Mouse (Mus musculus) yolk sac, embryonic 10.5 days (tissue): ENCODE results near the gene St6galnac6.
A peak's percentile ranks its signal among the peaks of the same experiment; 100 is the strongest.

Experiments
- DNase-seq: peaks from one replicate; pipeline ENCODE4 v3.0.0-alpha.2; 2017; ENCODE audit warnings: low spot score

Gene St6galnac6

GRCm38 (mm10) chr2:32585149-32585714 is 14.3 kb upstream of the St6galnac6 start:
- no peak for DNase-seq

DNA sequence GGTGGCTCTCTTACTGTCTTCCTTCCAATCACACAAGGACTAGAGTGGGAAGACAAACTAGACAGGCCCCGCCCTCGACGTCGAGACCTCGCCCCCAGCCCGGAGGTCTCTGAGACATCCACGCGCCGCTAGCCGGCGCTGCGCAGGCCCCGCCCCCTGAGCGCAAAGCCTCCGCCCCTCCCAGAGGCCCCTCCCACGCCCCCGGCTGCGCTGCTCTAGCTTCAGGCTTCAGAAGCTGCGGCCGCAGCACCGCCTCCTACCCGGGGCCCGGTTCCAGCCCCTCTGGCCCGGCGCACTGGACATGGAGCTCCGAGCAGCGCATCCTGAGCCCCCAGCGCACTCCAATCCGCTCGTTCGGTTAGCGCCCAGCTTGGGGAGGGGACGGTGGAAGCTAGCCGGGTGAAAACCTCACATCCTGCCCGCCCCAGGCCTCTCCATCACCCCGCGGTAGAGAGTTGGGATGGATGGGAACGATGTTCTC is 12.6 kb upstream of the St6galnac6 start, which contains the start of gene St6galnac4:
Gene St6galnac4, plus strand, starts transcription at position 225 of the 481 bp plus-strand sequence.
- DNase-seq: peak; percentile 92

DNA sequence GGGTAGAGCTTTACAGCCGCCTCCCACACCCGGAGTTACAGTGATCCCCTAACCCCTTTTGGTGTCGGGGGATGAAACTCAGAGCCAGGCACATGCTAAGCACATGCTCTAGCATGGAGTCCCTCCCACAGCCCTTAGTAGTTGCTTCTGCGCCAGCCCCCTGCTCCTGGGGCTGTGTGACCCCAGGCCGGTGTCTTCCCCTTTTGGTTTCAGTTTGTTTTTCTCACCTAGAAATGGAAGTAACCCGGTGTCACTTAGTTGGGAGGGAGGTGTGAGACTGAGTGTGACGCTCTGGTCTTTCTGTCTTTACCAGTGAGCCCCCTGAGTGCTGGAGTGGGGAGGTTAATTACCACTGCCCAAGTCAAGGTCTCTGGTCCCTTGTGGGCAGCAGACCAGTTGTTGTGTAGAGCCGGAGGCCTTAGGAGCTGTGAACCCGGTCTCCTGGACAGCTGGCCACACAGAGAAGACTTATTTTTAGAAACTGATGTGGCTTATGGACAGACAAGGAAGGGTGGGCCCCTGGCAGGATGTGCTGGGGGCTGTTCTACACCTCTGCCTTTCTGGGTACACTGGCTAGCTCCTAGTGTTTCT is 11.7 kb upstream of the St6galnac6 start:
- no peak for DNase-seq

- DNase-seq: no peak
Observed at GRCm38 (mm10) chr2:32589213-32589795, 10.2 kb upstream of the St6galnac6 start.

DNA sequence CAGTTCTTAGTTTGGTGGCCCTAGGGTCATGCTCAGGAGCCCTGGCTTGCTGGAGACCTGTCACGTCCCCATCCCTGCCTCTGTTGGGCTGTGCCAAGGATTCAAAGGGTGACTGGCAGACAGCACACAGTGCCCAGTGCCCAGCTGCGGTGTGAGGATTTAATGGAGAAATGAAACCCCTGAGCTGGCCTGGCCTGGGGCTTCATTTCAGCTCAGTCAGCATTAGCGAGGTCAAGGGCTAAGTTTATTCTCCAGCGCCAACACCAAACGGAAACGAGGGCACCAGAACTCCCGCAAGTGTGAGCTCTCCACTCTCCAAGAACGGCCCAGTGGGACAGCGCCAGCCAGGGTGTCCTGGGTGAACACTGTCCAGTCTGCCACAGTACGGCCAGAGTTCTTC is 9.3 kb upstream of the St6galnac6 start:
- DNase-seq: no peak

- no peak for DNase-seq
Observed at GRCm38 (mm10) chr2:32591249-32591648, 8.3 kb upstream of the St6galnac6 start.

GRCm38 (mm10) chr2:32596725-32597124 is 2.8 kb upstream of the St6galnac6 start:
- DNase-seq: no peak

DNA sequence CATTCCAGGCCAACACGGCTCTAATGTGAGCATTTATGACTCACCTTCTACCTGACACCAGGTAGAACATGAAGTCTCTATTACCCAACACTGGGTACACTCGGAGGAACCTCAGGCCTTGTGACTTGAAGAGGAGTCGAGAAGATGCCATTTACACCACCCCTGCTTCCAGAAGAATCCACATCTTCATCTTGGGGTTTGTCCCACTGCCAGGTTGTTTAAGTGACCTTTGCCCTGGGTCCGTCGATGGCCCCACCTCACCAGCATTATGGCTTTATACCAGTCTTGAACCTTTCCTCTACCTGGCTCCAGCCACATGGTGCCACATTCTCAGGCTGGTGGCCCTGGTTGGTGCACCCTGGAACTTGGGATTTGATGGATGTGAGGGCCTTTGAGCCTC is 2.3 kb upstream of the St6galnac6 start:
- no peak for DNase-seq

- DNase-seq: no peak
Observed at GRCm38 (mm10) chr2:32597699-32598098, 1.8 kb upstream of the St6galnac6 start.

DNA sequence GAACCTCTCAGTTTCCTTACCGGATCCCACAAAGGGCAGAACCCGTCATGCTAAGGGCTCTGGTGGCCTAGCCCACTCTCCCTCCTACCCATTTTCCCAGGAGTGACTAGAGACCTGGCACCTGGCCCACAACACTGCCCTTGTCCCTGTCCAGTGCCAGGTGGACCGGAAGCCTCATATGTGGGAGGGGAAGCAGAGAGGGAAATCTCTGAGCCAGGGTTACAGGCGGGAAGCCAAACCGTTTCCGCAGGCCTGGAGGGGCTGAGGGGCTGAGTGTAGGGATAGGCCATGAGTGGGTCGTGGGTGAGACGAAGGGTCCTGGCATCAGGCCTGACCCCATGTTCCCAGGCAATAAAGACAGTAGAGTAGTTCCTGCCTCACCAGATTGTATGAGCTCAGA is 1.0 kb upstream of the St6galnac6 start:
- no peak for DNase-seq

DNA sequence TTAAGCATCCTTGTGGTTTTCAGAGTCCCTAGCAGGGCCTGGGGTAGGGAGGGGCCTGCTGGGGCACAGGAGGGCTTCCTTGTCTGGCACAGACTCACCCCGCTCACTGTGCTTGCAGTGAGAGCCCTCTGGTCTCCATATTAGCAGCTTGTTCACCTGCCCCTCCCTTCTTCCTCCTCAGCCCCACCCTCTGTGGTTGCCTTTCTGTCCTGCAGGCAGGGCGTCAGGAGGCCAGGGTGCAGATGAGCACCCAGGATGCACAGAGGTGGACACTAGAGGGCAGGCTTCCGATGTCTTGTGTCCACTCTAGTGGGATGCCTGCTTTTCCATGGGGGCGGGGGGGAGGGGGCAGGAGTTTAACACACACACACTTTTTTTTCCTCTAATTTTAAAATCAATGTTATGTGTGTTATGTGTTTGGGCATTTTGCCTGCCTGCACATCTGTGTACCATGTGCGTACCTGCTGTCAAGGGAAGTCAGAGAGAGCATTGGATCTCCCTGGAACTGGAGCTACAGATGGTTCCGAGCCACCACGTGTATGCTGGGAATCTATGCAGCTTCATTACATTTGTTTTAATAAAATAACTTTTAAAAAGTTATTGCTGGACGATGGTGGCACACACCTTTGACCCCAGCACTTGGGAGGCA is 2.0 kb downstream of the St6galnac6 start:
- DNase-seq: peak; percentile 51

GRCm38 (mm10) chr2:32602600-32603054 is 3.1 kb downstream of the St6galnac6 start:
- peak; percentile 78 for DNase-seq

- no peak for DNase-seq
Observed at GRCm38 (mm10) chr2:32604631-32605030, 5.1 kb downstream of the St6galnac6 start.

DNA sequence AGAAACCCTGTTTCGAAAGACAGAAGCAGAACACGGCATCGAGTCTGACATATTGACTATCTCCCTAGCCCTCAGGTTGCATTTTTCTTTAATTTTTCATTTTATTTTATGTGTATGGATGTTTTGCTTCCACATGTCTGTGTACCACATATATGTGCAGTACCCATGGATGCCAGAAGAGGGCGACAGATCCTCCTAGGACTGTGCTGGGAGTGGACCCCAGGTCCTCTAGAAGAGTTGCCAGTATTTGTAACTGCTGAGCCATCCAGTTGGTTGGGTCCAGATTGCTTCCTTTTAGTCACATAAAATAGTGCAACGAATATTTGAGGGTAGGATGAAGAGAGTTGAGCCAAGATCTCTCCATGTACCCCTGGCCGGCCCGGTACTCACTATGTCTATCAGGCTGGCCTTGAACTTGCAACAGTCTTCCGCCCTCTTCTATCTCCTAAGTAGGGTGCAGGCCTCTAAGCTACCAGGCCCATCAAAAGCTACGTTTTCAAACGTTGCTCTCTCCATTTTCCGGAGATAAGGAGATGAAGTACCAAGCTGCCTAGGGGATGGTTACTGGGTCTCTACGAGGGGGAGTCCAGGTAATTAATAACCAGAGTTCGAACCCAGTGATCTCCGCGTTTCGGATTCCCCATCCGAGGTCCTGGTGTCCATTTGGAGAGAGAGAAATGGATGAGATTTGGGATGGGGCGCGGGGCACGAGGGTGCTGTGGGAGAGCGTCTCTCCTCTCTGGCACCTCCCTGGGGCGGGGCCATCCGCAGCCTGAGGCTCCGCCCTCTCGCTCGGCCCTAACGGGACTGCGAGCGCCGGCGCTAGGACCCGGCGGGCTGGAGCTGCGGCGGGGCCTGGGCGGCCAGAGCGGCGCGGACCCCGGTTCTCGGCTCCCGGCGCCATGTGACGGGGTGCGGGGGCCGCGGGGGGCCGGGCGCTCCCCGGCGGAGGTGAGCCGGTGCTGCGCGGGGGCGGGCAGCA is 6.9 kb downstream of the St6galnac6 start:
- DNase-seq: peak; percentile 76

DNA sequence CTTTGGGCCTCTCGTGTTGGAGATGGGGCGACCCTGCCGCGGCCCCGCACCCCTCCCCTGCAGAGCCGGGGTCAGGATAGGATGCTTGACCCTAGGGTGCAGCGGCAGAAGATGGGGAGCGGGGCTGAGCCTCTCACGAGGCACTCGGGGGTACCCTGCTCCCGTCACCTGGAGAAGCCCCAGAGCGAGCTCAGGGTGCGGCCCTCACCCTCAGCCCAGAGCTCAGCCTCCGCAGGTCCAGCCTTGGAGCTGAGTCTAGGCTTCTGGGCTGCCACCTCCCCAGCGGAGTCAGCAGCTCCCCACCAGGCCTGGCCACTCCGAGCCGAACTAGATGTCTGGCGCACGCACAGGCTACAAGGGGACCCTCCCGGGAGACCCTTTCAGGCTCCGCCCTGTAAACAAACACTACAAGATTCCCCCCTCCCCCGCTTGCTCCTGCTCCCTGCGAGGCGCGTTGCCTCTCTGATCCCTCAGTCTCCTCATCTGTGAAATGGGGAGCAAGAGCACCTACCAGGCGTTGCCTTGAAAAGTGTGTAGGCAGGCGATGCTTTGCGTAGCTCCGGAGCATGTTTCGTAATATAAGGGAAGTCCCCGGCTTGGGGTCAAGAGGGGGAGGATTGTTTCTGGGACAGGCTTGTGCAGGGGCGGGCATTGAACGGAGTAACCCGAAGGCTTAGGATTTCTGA is 7.9 kb downstream of the St6galnac6 start:
- DNase-seq: peak; percentile 49

GRCm38 (mm10) chr2:32608141-32608777 is 8.8 kb downstream of the St6galnac6 start:
- DNase-seq: peak; percentile 80

DNA sequence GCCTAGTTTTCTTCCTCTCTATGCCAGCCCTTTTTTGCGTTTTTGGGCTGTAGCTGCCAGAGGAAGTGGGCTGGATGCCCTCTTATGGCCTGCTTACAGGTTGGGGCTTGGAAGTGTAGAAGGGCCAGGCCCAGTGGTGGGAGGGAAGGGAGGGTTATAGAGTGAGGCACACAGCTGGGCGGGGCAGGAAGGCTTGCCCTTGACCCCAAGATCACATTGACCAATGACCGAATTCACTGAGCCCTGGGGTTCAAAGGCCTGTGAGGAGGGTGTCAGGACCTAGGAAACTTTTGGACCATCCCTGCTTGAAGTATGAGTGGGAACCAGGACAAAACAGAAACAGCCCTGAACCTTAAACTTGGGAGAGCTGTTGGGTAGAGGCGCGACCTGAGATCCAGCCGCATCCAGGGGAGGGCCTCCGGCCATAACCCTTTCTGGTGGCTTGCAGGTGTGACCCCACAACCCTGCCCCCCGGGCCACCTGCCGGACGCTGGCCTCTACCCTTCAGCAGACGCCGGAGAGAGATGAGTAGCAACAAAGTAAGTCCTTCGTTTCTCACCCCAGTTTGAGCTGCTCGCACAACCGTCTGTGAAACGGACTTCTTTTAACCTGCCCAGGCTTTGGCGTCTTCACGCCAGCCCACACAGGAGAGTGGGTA is 9.4 kb downstream of the St6galnac6 start:
- DNase-seq: no peak

GRCm38 (mm10) chr2:32610610-32611229 is 11.2 kb downstream of the St6galnac6 start:
- no peak for DNase-seq

GRCm38 (mm10) chr2:32612274-32612673 is 12.8 kb downstream of the St6galnac6 start:
- DNase-seq: no peak

GRCm38 (mm10) chr2:32617109-32617508 is 17.6 kb downstream of the St6galnac6 start:
- DNase-seq: no peak
